Mouse (Mus musculus) CD4-positive helper T cell, adult 2 months (primary cell): ENCODE measurements at regions not wholly inside any gene's neighbourhood (a gene's known extent, or its start where the extent isn't known, plus 50 kb on each side); places are given as distances from the start of the nearest gene placed in this dataset.

Experiments
- DNase-seq: peaks from one replicate; pipeline ENCODE4 v3.0.0-alpha.2; 2012; ENCODE audit warnings: low read depth, missing footprints, low spot score

- no peak for DNase-seq
These were observed 133.4 kb upstream of the 1600014C23Rik start for GRCm38 (mm10) chr17:45866876-45867652.

GRCm38 (mm10) chr17:45866346-45866745 is 132.7 kb upstream of the 1600014C23Rik start:
- DNase-seq: no peak

- DNase-seq: no peak
These were observed 132.3 kb upstream of the 1600014C23Rik start for GRCm38 (mm10) chr17:45865944-45866343.

- DNase-seq: no peak
These were observed 130.0 kb upstream of the 1600014C23Rik start for GRCm38 (mm10) chr17:45863471-45864205.

GRCm38 (mm10) chr17:45863031-45863430 is 129.4 kb upstream of the 1600014C23Rik start:
- no peak for DNase-seq

- DNase-seq: no peak
These were observed 125.8 kb upstream of the 1600014C23Rik start for GRCm38 (mm10) chr17:45859441-45859840.

GRCm38 (mm10) chr17:45853931-45854653 is 120.4 kb upstream of the 1600014C23Rik start:
- DNase-seq: no peak

- no peak for DNase-seq
These were observed 118.8 kb upstream of the 1600014C23Rik start for GRCm38 (mm10) chr17:45852402-45852801.

- no peak for DNase-seq
These were observed 118.2 kb upstream of the 1600014C23Rik start for GRCm38 (mm10) chr17:45851723-45852396.

GRCm38 (mm10) chr17:45850976-45851375 is 117.3 kb upstream of the 1600014C23Rik start:
- no peak for DNase-seq

GRCm38 (mm10) chr17:45850174-45850573 is 116.5 kb upstream of the 1600014C23Rik start:
- DNase-seq: no peak

GRCm38 (mm10) chr17:45848605-45849004 is 115.0 kb upstream of the 1600014C23Rik start:
- no peak for DNase-seq

GRCm38 (mm10) chr17:45847701-45848378 is 114.2 kb upstream of the 1600014C23Rik start:
- DNase-seq: no peak

- DNase-seq: no peak
These were observed 112.2 kb upstream of the 1600014C23Rik start for GRCm38 (mm10) chr17:45845832-45846231.

- no peak for DNase-seq
These were observed 103.1 kb upstream of the 1600014C23Rik start for GRCm38 (mm10) chr17:45836731-45837130.

- DNase-seq: no peak
These were observed 102.6 kb upstream of the 1600014C23Rik start for GRCm38 (mm10) chr17:45836253-45836652.

GRCm38 (mm10) chr17:45834518-45835071 is 101.0 kb upstream of the 1600014C23Rik start:
- DNase-seq: no peak

- DNase-seq: no peak
These were observed 96.7 kb upstream of the 1600014C23Rik start for GRCm38 (mm10) chr17:45830324-45830723.

- no peak for DNase-seq
These were observed 95.9 kb upstream of the 1600014C23Rik start for GRCm38 (mm10) chr17:45829571-45829970.

- no peak for DNase-seq
These were observed 95.2 kb upstream of the 1600014C23Rik start for GRCm38 (mm10) chr17:45828843-45829242.
